Mouse (Mus musculus) kidney, adult 11 months (tissue): Measurements from ENCODE around the gene Tchp.

ENCODE experiments used
- DNase-seq: peaks from one replicate; pipeline ENCODE4 v3.0.0; 2022

Tchp gene

DNA sequence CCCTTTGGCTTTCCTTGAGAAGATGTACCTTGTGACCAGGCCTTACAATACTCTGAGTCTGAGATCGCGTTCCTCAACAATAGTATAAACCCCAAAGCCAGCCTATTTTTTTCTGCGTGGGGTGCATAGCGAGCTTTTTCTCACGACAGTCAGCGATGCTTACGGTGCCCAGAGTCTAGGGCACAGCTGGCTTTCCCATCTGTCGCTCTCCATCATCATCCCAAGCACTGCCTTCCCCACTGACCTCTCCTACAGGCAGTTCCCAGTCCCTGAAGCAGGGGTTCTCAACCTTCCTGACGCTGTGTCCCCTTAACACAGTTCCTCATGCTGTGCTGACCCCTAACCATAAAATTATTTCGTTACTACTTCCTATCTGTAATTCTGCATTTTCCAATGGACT, 35.0 kb downstream of the Tchp start:
- DNase-seq, result no peak

- no peak for DNase-seq
Measured at GRCm38 (mm10) chr5:114742998-114743696, 35.6 kb downstream of the Tchp start.

- DNase-seq, result no peak
Measured at GRCm38 (mm10) chr5:114743697-114744090, 36.1 kb downstream of the Tchp start.

DNA sequence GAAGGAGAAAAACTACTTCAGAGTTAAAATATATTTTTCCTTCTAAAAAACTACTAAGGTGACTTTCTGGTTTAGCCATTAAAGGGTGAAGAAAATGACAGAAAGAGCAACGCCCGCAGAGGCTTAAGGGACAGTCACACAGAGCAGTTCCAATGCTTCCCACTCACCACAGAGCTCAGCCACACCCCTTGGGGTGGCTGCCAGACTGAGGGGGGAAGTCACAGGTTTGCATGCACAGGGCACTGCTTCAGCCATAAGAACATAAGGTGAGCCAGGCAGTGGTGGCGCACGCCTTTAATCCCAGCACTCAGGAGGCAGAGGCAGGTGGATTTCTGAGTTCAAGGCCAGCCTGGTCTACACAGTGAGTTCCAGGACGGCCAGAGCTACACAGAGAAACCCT, 38.0 kb downstream of the Tchp start:
- DNase-seq, result peak; percentile 27

GRCm38 (mm10) chr5:114746886-114747285, 39.3 kb downstream of the Tchp start:
- DNase-seq, result no peak

DNA sequence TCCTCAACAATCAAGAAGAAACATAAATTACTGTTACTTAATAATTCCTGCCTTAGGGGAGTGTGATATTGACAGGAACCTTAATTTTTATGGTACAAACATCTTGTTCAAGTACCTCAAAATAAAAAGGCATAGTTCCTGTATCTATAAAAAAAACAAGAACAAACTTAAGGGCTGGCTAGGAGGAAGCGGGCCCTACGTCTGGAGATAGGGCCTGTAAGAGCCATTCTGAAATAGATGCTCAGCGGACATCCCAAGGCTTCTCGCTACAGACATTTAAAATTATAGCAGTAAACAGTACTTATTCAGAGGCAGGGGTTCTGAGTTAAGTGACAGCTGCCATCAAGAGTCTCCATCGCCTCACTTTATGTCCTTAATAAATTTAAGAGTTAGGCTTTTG, 40.0 kb downstream of the Tchp start:
- DNase-seq, result no peak

GRCm38 (mm10) chr5:114750325-114750724, 42.8 kb downstream of the Tchp start:
- DNase-seq, result no peak

- no peak for DNase-seq
Measured at GRCm38 (mm10) chr5:114752397-114752796, 44.8 kb downstream of the Tchp start.

- DNase-seq, result no peak
Measured at GRCm38 (mm10) chr5:114753384-114753783, 45.8 kb downstream of the Tchp start.

GRCm38 (mm10) chr5:114759536-114760090, 52.1 kb downstream of the Tchp start:
- no peak for DNase-seq

DNA sequence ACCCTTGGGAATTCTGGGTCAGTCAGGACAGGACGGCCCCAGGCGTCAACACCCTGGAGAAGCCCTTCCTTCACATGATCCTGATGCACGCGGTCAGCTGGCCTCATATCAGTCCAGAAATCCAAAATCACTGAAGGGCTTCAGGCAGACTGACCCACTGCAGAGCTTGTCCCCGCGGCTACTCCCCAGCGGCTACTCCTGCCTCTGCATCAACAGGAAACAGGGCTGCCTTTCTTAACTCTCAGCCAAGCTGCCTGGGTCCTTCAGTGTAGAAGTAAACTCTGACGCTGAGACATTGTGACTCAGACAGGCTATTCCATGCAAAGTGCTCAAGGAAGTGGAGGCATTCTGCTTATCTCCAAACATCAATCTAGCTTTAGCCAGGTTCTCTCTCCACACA, 54.4 kb downstream of the Tchp start:
- no peak for DNase-seq

DNA sequence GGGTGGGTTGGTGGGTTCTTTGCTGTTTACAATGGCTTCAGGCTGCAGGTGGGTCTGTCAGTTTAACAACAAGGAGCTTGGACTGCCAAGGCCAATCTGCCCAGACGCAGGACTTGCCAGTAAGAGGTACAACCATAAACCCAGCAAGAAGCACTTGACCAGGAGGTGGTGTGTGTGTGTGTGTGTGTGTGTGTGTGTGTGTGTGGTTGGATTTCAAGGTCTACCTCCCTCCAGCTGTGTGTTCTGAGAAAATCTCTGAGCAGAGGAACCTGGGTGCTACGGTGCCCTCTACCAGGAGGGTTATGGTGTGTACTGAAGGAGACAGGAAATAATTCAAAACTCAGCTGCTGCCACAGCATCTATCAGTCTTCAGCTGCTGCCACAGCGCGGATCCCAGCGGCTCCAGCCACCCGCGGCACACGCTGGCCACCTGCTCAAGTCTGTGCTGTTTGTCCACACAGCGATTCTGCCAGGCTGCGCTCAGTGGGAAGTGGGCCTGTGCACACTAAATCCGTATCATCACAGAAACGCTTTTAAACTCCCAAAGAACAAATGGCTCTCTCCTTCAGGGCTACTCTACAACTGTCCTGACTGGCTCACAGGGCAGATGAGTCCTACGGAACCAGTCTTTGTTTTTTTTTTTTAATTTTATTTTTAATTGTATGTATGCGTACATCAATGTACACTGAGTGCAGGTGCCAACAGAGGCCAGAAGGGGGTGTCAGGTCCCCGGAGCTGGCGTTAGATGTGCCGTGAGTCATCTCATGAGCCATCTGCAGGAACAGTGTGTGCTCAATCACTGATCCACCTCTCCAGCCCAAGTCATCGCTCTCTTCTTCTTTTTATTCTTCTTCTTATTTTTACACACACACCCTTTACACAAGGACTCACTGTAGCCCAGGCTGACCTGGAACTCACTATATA, 57.5 kb downstream of the Tchp start:
- DNase-seq, result no peak

- no peak for DNase-seq
Measured at GRCm38 (mm10) chr5:114766686-114767085, 59.1 kb downstream of the Tchp start.

GRCm38 (mm10) chr5:114767185-114767584, 59.6 kb downstream of the Tchp start:
- no peak for DNase-seq

GRCm38 (mm10) chr5:114769786-114770185, 62.2 kb downstream of the Tchp start:
- no peak for DNase-seq

- no peak for DNase-seq
Measured at GRCm38 (mm10) chr5:114771796-114772195, 64.2 kb downstream of the Tchp start.
